Mouse (Mus musculus) adrenal gland, adult 2 months (tissue): Measurements from ENCODE around the gene Fam172a. TPM values are rescaled to one million over a fixed set of nuclear protein-coding genes. Genes with fewer than 3 reads are reported as not detected.

Source experiments
- DNase-seq: peaks from one replicate; pipeline ENCODE4 v3.0.0; 2021
- polyA plus RNA-seq: library from polyadenylated mRNA; depleted of rRNA; stranded (reverse); fragments of >200 nt; gene quantifications from 2 replicates; pipeline ENCODE4 v1.2.3, GENCODE M21; 2012
- total RNA-seq, 2 experiments: library from RNA; stranded (reverse); gene quantifications; 2 replicates each; pipeline ENCODE4 v1.2.3; 2021

Gene Fam172a
- total and polyA plus RNA-seq, 3 experiments = 20.4 to 22.2 (median 20.7) TPM

DNA sequence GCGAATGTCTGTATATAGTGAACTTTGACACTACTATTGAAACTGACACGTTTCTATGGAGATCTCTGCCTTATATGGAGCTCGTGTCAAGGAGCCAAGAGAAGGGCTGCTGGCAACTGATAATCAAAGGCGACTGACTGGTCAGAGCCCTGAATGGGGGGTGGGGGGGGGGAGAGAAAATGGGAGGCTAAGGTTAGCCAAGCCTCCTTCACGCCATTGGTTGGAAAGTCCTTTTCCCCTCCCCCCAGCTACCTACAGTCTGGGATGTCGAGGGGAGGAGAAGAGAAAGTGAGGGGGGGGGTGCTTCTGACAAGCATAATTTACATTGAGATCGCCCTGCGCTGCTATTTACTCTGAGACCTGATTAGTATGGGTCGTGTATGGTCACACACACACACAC lies 498.6 kb downstream of the Fam172a start:
- peak; percentile 88 for DNase-seq

DNA sequence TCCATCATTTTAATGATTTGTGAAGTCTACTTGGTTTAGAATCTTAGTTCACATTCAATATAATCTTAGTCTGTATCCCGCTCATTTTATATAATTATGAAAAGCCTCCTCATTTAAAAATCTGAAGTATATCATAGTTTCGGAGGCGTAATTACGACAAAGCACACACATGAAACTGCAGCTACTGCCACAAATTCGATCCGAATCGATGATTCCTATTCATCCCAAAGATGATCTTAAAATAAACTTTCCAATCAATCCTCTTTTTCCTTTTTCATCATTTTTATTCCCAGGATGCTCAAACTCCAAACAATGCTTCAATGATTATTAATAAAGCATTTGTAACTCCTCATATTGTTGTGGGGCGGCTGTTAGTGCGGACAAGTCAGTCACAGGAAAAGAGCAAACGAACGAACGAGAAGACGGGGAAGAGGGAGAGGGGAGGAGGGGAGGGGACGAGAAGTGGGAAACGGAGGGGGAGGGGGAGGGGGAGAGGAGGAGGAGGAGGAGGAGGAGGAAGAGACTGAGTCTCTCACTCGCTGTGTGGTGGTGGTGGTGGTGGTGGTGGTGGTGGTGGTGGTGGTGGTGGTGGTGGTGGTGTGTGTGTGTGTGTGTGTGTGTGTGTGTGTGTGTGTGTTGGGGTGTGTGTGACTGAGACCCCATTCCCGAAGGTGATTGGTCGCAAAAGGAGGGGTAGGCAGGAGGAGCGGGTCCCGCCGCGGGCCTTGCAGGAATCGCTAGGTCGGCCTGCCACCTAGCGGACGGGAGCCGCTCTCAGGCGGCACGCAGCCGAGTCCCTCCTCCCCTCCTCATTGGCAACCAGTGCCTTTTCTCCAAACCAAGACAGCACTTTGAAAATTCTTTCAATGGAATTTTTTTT lies 499.4 kb downstream of the Fam172a start:
- peak; percentile 95 for DNase-seq

DNA sequence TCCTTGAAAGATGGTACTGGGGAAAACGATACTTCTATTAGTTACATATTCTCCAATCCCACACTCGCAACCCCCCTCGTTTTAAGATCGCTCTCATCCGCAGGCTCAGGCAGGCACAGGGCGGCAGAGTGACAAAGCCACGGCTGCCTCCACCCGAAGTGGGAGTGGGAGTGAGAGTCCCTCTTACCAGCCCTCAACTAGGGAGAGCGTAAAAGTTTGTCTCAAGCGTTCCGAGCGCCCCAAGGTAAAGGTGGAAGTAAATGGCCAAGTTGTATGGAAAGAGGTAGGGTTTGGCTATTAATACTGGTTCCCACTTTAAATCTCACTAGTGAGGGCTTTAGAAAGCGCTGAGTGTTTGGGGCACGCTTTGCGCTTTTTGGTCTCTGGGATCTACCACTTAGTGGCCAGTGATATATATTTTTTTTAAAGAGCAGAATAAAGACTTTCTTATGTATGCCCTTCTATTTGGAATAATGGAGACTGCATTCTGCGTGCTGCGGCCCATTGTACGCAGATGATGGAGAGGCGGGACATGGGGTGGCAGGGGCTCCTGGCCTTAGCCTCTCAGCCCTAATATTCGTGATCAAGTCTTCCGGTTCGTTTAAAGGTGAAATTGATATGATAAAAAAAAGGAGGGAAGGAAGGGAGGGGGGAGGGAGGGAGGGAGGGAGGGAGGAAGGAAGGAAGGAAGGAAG lies 500.2 kb downstream of the Fam172a start:
- peak; percentile 32 for DNase-seq

DNA sequence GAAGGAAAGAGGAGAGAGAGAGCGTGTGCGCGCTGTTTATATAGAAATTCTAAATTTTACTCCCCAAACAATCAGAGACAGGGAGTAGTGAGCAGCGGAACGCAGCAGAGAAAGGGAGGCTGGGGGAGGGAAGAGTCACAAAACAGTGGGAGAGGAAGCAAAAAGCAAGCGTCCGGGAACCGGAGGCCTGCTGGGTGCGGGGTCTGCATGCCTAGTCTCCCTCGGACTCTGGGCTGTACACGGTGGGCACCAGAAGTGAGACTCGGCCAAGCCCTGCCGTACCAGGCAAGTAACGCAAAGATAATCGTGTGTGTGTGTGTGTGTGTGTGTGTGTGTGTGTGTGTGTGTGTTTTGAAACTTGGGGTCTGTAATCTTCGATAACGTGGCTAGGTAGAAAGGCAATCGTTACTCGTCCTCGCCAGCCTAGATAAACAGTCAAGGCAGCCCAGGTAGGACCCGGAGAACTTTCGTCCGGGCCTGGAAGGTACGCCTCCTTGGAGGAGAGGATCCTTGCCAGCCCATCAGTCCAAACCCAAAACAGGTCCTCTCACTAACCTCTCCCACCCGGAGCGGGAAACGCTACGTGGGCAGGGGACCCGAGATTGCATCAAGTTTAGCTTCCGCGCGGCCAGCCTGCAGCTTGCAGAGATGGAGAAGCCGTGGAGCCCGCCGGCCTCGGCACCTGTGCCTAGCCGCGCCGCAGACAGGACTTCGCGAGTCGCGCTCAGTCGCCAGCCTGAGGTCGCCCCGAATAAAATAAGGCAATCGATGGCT lies 500.9 kb downstream of the Fam172a start:
- DNase-seq = peak; percentile 79

DNA sequence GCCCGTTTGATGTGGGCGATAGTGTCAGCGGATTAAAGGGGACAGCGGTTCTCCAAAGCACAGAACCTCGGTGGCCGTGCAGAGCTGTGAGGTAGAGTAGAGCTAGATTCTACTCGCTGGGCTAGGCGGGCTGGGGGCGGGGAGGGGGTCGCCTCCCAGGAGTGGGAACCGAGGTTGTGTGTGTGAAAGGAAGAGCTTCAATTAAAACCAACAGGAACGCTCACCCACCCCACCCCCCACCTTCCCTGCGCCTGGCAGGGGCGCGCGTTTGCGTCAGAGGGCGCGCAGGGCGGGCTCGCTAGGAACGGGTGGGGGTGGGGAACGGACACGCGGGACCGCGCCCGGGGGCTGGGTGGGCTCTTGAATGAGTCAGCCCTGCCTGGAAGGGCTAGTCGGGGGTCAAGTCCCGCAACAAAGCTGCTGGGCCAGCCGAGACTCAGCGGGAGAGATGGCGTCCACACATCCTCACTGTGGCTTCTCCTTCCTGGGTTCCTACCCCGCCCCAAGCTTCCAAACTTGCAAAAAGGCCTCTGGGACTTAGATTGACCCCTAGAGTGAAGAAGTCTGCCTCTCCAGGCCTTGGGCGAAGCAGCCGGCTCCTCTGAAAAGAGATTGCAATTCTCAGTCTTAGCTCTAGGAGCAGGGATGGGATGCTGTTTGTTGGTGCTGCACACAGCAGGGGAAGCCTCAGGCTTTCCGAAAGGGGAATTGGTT lies 501.7 kb downstream of the Fam172a start:
- DNase-seq = peak; percentile 88

DNA sequence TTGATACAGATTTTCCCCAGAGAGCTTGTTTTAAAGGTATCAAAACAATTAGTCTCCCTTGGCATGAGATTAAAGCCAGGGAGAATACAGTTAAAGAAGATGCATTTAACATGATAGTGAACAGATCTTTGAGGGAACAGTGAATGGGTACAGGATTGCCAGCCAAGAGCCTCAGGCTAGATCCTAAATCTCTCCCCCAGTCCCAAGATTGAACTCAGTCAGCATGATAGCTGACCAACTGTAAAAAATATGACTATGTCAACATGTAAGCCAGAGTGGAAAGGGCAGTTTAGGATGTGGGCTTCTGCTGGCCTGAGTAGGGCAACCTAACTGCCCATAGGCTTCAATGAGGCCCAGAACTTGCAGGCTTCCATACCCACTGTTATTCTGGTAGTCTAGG lies 503.6 kb downstream of the Fam172a start:
- no peak for DNase-seq

DNA sequence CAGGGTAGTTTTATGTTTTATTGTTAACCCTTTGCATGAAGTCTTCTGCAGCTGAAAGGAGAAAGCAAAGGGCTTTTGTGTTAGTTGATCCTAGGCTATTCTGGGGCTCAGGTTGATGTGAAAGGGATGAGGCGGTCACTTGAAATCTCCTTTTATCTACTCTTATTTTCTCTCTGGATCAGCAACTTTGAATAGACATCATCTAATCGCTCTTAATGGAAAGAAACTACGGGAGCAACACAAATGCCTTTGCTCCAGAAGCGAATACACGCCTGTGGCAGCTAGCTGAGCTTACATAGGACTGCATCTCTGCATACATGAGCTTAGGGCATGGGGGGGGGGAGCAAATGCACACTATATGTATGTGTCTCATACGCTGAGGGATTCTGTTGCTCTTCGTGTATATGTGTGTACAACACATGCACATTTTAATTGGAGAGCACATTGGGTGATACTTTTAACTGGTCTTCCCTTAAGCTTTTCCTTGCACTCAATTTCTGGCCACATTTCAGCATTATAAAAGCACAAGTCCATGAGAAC lies 505.1 kb downstream of the Fam172a start:
- peak; percentile 36 for DNase-seq

DNA sequence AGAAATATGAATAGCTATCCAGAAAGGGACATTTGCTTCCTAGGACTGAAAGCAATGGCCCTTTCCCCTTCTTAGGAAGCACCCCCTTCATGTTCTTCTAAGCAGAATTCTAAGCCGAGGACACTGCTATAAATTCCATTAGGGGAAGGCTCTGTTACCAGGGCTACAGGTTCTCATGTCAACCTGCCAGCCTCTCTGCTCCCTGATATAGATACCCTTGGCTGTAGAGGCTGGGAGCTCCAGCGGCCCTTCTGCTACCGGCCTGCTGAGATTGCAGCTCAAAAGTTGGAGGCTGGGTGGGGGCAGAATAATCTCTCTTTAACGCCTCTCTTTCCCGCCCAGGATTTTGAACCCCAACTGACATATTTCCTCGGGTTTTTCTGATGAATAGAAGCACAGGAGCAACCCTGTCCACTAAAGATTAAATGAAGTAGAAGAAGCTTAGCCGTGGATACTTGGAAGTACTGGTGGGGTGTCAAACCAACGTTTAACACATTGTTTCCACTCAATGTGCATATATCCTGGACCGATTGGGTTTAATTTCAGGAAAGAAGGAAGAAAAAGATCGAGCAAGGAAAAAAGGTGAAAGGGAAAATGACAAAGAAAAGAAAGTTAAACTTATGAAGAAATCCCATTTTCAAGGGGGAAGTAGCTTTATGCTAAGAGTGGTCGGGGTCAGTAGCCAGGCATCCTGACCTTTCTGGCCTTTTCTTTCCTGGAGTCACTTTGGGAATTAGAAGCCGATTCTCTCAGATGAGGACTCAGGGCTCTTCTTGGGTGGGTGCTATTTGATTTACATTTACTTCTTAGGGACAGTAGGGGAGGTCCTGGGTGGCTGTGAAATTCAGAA lies 506.2 kb downstream of the Fam172a start:
- DNase-seq = peak; percentile 71

DNA sequence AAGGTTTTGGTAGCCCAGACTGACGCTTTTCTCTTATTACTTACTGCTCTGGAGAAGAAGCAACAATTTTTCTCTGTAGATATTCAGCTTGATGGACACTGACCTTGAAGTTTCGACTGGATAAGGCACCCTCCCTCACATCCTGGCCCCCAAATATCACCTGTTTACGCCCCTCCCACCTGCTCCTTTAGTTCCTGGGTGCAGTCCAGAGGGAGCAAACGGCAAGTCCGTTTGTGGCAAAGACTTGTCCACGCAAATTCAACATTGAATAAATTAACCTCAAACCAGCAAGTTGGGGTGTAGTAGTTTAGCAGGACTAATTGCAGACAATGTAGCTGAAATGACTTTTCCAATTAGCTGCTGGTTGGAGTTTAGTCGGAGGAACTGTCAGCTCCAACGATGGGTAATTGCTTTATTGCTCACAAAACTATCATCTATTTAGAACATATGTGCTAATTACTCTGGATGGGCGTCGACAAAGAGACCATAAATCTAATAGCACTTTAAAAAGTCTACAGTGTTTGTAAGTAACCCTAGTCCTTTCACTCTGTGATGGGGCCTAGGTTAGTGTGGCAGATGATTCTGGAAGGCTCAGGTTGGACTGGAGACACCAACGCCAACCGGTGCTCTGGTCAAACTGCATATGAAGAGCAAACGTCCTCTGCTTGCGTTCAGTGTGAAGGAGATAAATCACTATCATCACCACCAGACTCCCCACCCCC lies 507.0 kb downstream of the Fam172a start:
- DNase-seq = peak; percentile 39

DNA sequence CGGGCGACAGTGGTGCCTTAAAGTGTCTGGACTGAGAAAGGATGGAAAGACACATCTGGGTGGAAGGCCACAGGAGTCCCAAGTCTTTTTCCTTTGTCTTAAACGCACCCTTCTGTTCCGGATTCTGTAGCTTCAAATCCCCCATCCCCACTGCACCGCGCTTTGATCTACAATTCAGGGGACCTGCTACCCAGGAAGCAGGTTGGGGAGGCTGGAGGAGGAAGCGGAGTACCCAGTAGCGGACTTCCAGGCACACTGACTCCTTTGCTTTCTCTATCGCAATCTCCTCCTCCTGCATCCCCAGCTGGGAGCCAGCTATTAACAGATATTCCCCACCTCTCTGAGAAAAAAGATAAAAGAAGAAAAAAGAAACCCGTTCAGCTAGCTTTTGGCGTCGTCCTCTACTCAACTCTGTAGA lies 507.8 kb downstream of the Fam172a start:
- DNase-seq = peak; percentile 71

DNA sequence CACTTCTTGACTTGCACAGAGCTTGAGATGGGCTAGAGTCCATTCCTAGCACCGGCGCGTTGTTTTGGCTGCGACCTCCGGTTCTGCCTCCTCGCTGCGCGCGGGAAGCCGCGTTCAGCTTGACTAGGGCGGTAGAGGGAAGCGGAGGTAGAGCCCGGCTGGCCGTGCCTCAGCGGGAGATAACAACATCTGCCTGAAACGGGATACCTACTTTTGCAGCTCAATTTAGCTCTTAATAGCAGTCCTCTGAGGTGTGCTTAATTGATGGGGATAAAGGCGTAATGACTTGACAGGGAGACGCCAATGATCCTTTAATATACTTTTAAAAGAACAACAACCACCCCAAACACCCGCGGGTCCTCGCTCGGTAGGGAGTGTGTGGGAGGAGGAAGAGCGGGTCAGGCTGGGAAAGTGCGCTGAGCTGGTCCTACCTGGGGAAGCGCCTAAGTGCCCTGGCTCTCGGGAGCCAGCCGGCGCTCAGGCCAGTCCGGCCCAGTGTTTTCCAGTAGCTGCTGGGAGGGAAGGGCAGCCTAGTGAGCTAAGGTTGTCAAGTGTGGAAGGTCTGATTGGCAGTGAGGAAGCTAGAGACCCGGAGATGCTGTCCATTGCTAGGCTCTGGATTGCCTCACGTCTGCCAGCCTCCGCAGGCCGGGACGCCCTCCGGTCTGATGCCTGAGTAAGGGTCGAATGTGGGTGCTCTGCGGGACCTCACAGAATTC lies 508.4 kb downstream of the Fam172a start:
- DNase-seq = peak; percentile 68

DNA sequence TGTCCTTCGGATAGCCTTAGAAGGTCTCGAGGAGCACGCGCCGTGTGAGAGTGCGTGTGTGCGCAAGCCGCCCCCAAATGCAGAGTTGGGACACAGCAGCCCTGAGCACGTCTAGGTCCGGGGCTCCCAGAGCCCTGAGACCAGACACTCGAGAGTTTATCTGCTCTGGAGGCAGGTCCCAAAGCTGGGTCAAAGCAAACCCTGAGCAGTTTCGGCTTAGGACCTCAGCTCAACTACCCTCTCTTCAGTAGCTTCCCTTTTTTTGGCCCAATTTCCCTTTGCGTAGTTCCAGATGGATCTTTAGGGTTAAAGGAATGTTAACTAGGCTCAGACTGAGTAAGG lies 508.9 kb downstream of the Fam172a start:
- DNase-seq = no peak

DNA sequence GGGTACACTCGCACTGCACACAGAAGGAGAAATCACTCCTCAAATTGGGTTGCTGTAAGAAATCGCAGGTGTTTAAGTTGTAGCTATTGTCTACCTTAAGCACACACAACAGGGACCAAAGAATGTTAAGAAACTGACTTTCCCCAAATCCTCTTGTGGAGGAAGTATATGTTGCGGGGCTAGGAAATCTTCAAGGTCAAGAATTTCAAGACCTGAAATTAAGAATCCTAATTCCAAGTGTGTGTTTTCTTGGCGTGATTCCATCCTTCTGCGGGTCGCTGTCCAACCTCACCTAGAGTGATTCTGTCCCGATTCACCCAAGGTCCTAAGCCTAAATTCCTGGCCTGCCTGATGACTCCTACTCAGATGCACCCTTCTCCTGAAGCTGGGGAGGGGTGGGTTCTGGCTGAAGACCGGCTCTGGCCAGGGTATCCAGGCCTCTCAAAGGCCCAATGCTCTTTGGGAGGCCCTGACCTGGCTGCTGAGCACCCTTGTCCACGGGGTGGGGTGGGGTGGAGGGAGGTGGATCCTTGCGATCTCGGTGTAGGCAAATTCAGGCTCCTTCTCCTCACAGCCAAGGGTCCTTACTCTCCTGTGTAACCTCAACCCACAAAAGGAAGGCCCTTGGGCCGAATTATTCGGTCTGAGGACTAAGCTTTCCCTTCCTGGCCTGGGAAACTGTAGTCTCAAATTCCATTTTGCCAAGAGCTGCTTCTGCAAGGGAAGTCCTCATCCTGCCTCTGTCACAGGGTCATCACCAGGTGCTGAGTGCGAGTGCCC lies 509.6 kb downstream of the Fam172a start:
- no peak for DNase-seq

DNA sequence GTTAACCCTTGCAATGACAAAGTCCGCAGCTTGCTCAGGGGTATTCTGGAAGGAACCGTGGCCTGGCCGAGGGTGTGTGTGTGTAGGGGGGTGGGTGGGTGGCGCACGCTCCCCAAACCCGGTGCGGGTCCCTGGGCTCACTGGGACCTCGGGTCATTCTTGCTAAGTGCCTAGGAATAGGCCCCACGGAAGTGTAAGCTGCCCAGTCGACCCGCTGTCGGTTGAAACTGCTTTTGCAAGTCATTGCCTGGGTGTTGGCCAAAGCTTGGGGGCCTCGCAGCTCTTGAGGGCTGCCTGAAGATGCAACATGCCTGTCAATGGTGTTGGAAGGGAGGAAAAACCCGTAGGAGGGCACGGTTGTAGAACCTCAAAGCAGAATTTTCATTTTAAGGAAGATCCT lies 510.3 kb downstream of the Fam172a start:
- no peak for DNase-seq

DNA sequence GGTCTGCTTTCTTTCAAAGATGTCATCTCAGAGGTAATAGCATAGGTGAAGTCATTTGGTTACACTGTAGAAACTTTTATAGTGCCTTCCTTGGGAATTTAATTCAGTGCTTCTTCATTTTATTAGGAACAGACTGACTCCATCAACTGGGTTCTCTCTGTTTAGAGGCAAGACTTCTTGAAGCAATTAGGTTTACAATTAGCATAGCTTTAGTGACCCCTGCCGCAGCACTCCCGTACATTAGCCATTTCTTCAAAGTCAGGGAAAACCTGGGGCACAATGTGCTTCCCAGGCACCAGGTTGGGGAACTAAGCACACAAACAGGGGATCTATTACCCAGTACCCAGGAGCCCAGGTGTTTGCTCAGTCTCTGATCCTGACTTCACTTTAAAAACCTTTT lies 511.3 kb downstream of the Fam172a start:
- DNase-seq = no peak

DNA sequence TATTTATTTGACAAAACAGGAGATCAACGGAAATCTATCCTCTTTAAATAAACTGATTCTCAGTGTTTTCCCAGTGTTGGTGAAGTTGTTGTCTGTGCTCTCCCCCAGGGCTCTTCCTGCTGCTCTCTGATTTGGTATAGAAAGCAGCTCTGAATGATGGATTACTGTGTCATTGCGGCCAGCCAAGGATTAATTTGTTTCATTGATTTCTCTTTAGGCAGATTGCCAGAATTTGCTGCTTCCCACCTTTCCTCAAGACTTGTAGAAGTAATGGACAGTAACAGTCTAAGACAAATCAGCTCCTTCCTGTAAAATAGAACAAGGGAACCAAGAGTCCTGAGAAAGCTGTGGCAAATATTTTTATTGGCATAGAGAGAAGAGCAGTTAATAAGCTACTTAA lies 513.4 kb downstream of the Fam172a start:
- no peak for DNase-seq
